Mouse (Mus musculus): ENCODE results near the gene Cma1.

GRCm38 (mm10) chr14:55913406-55913805 is 31.1 kb downstream of the Cma1 start:
- TF ChIP-seq CTCF (IDR thresholded peaks at IDR 0.05; ENCODE audit: insufficient read depth, low read length): no peak
- TF ChIP-seq POLR2A (IDR thresholded peaks at IDR 0.05; ENCODE audit: borderline replicate concordance, extremely low read depth, low read depth, low read length): no peak
